Mouse (Mus musculus) MEL (cell line): ENCODE measurements at regions not wholly inside any gene's neighbourhood (a gene's known extent, or its start where the extent isn't known, plus 50 kb on each side); places are given as distances from the start of the nearest gene placed in this dataset.
A peak's percentile ranks its signal among the peaks of the same experiment; 100 is the strongest.

Experiments
- DNase-seq: peaks from one replicate; pipeline ENCODE4 v3.0.0; 2011; ENCODE audit warnings: low read depth, low spot score
- H3K27ac ChIP-seq: 2 replicates; pipeline ENCODE4 v1.5.1; 2012; ENCODE audit warnings: low read depth, mild to moderate bottlenecking, control low read depth, low read length, moderate library complexity; ENCODE audit not compliant: control insufficient read depth
- H3K27me3 ChIP-seq, 2 experiments: fragments of 150-350 bp in 1 of 2; sonication (generic) in 1 of 2; 2 replicates each; pipeline ENCODE4 v1.6.1; 2012; ENCODE audit warnings: low read length in 2 of 2, mild to moderate bottlenecking in 2 of 2, improper control_type of control experiment in 1 of 2, moderate library complexity in 1 of 2; ENCODE audit not compliant: insufficient read depth in 2 of 2, control insufficient read depth in 1 of 2
- H3K36me3 ChIP-seq, 2 experiments: 2 replicates each; pipeline ENCODE4 v1.6.1; 2012 to 2014; ENCODE audit warnings: low read length in 2 of 2, improper control_type of control experiment in 1 of 2, inconsistent platforms in 1 of 2, mild to moderate bottlenecking in 1 of 2; ENCODE audit not compliant: insufficient read depth in 2 of 2, control insufficient read depth in 1 of 2
- H3K4me1 ChIP-seq, 2 experiments: fragments of 150-350 bp in 1 of 2; sonication (generic) in 1 of 2; 2 replicates each; pipeline ENCODE4 v1.6.1; 2012; ENCODE audit warnings: low read length in 2 of 2, improper control_type of control experiment in 1 of 2, mild to moderate bottlenecking in 1 of 2; ENCODE audit not compliant: insufficient read depth in 2 of 2, control insufficient read depth in 1 of 2
- H3K4me3 ChIP-seq, 2 experiments: fragments of 150-350 bp in 1 of 2; sonication (generic) in 1 of 2; 2 replicates each; pipeline ENCODE4 v1.5.1; 2012; ENCODE audit warnings: low read depth in 2 of 2, low read length in 2 of 2, mild to moderate bottlenecking in 2 of 2, moderate library complexity in 2 of 2, control low read depth in 1 of 2, improper control_type of control experiment in 1 of 2; ENCODE audit not compliant: control insufficient read depth in 1 of 2, insufficient read depth in 1 of 2
- H3K79me2 ChIP-seq: 2 replicates; pipeline ENCODE4 v1.6.1; 2012; ENCODE audit warnings: mild to moderate bottlenecking, low read length, moderate library complexity; ENCODE audit not compliant: control insufficient read depth, poor library complexity, insufficient read depth
- H3K9ac ChIP-seq: 2 replicates; pipeline ENCODE4 v1.6.1; 2012; ENCODE audit warnings: low read depth, mild to moderate bottlenecking, control low read depth, low read length, moderate library complexity; ENCODE audit not compliant: control insufficient read depth, poor library complexity, severe bottlenecking
- H3K9me3 ChIP-seq: fragments of 150-350 bp; sonication (generic); replicated peaks from 2 replicates; pipeline ENCODE4 v1.6.1; 2012; ENCODE audit warnings: mild to moderate bottlenecking, low read length, improper control_type of control experiment, moderate library complexity; ENCODE audit not compliant: insufficient read depth
- BHLHE40 ChIP-seq: IDR thresholded peaks from 2 replicates; pipeline ENCODE4 v1.6.1; 2012; ENCODE audit warnings: low read depth, mild to moderate bottlenecking, inconsistent platforms, low read length, improper control_type of control experiment, borderline replicate concordance
- CHD1 ChIP-seq: IDR thresholded peaks from 2 replicates; pipeline ENCODE4 v1.6.1; 2012; ENCODE audit warnings: low read depth, mild to moderate bottlenecking, inconsistent platforms, low read length, improper control_type of control experiment
- CHD2 ChIP-seq: IDR thresholded peaks from 2 replicates; pipeline ENCODE4 v1.6.1; 2011; ENCODE audit warnings: low read length, improper control_type of control experiment
- CTCF ChIP-seq, 3 experiments: IDR thresholded peaks in 2 of 3; conservative IDR thresholded peaks in 1 of 3; 2 replicates each; pipeline ENCODE4 v1.5.1; 2011 to 2012; ENCODE audit warnings: low read length in 3 of 3, low read depth in 2 of 3, mild to moderate bottlenecking in 2 of 3, improper control_type of control experiment in 1 of 3, inconsistent platforms in 1 of 3, mixed read lengths in 1 of 3, moderate library complexity in 1 of 3; ENCODE audit not compliant: control insufficient read depth in 1 of 3, insufficient read depth in 1 of 3, poor library complexity in 1 of 3, severe bottlenecking in 1 of 3
- EP300 ChIP-seq, 2 experiments: IDR thresholded peaks; 2 replicates each; pipeline ENCODE4 v1.6.1; 2011; ENCODE audit warnings: improper control_type of control experiment in 2 of 2, low read length in 2 of 2, low read depth in 1 of 2, mild to moderate bottlenecking in 1 of 2
- ETS1 ChIP-seq: IDR thresholded peaks from 2 replicates; pipeline ENCODE4 v1.6.1; 2012; ENCODE audit warnings: low read depth, mild to moderate bottlenecking, inconsistent platforms, low read length, improper control_type of control experiment, moderate library complexity
- GATA1 ChIP-seq: IDR thresholded peaks from 2 replicates; pipeline ENCODE4 v1.6.1; 2011; ENCODE audit warnings: low read depth, low read length, improper control_type of control experiment
- HCFC1 ChIP-seq: IDR thresholded peaks from 2 replicates; pipeline ENCODE4 v1.6.1; 2012; ENCODE audit warnings: low read depth, mild to moderate bottlenecking, inconsistent platforms, low read length, improper control_type of control experiment, moderate library complexity
- JUND ChIP-seq: IDR thresholded peaks from 2 replicates; pipeline ENCODE4 v1.6.1; 2011; ENCODE audit warnings: low read depth, mild to moderate bottlenecking, improper control_type of control experiment, low read length
- KAT2A ChIP-seq: conservative IDR thresholded peaks from 2 replicates; pipeline ENCODE4 v1.6.1; 2012; ENCODE audit warnings: low read depth, low read length, improper control_type of control experiment, inconsistent platforms
- MAFK ChIP-seq: IDR thresholded peaks from 2 replicates; pipeline ENCODE4 v1.6.1; 2011; ENCODE audit warnings: low read depth, mild to moderate bottlenecking, low read length, improper control_type of control experiment, borderline replicate concordance
- MAZ ChIP-seq: IDR thresholded peaks from 2 replicates; pipeline ENCODE4 v1.6.1; 2012; ENCODE audit warnings: low read depth, mild to moderate bottlenecking, inconsistent platforms, low read length, improper control_type of control experiment
- MXI1 ChIP-seq: IDR thresholded peaks from 2 replicates; pipeline ENCODE4 v1.6.1; 2011; ENCODE audit warnings: mild to moderate bottlenecking, low read depth, low read length, improper control_type of control experiment
- MYC ChIP-seq: IDR thresholded peaks from 2 replicates; pipeline ENCODE4 v1.6.1; 2011; ENCODE audit warnings: low read depth, mild to moderate bottlenecking, low read length, improper control_type of control experiment, moderate library complexity
- POLR2A ChIP-seq, 2 experiments: IDR thresholded peaks; 2 replicates each; pipeline ENCODE4 v1.6.1; 2011 to 2012; ENCODE audit warnings: low read length in 2 of 2, mild to moderate bottlenecking in 2 of 2, control low read depth in 1 of 2, improper control_type of control experiment in 1 of 2, low read depth in 1 of 2, moderate library complexity in 1 of 2; ENCODE audit not compliant: control insufficient read depth in 1 of 2, insufficient read depth in 1 of 2, poor library complexity in 1 of 2
- POLR2AphosphoS2 ChIP-seq: IDR thresholded peaks from 2 replicates; pipeline ENCODE4 v1.6.1; 2011; ENCODE audit warnings: low read length, improper control_type of control experiment
- RAD21 ChIP-seq: IDR thresholded peaks from 2 replicates; pipeline ENCODE4 v1.6.1; 2011; ENCODE audit warnings: mild to moderate bottlenecking, low read depth, low read length, improper control_type of control experiment
- RCOR1 ChIP-seq: IDR thresholded peaks from 2 replicates; pipeline ENCODE4 v1.6.1; 2012; ENCODE audit warnings: low read depth, mild to moderate bottlenecking, inconsistent platforms, low read length, improper control_type of control experiment
- SIN3A ChIP-seq: IDR thresholded peaks from 2 replicates; pipeline ENCODE4 v1.6.1; 2012; ENCODE audit warnings: low read length, improper control_type of control experiment, inconsistent platforms
- TAL1 ChIP-seq: IDR thresholded peaks from 2 replicates; pipeline ENCODE4 v1.6.1; 2012; ENCODE audit warnings: mild to moderate bottlenecking, inconsistent platforms, low read length, moderate library complexity, mixed read lengths
- UBTF ChIP-seq: IDR thresholded peaks from 2 replicates; pipeline ENCODE4 v1.6.1; 2012; ENCODE audit warnings: low read depth, mild to moderate bottlenecking, inconsistent platforms, low read length, improper control_type of control experiment, moderate library complexity, borderline replicate concordance; ENCODE audit not compliant: insufficient read depth
- ZC3H11A ChIP-seq: IDR thresholded peaks from 2 replicates; pipeline ENCODE4 v1.6.1; 2012; ENCODE audit warnings: low read depth, mild to moderate bottlenecking, inconsistent platforms, low read length, improper control_type of control experiment
- ZKSCAN1 ChIP-seq: IDR thresholded peaks from 2 replicates; pipeline ENCODE4 v1.6.1; 2012; ENCODE audit warnings: low read depth, mild to moderate bottlenecking, inconsistent platforms, low read length, improper control_type of control experiment, moderate library complexity
- ZNF384 ChIP-seq: IDR thresholded peaks from 2 replicates; pipeline ENCODE4 v1.6.1; 2012; ENCODE audit warnings: low read depth, mild to moderate bottlenecking, inconsistent platforms, low read length, improper control_type of control experiment

GRCm38 (mm10) chr5:33531263-33531662, 97.5 kb upstream of the Nkx1-1 start:
- H3K9ac ChIP-seq = no peak overlapping the region
- H3K27me3 ChIP-seq = no peaks in the 10 kb centered on the region; a peak in 1 of 4 replicates
- peaks cover 0 to 7% of the 10 kb centered on the region in 2 experiments; a peak in 2 of 4 replicates for H3K36me3 ChIP-seq
- H3K4me3 ChIP-seq = no peak overlapping the region
- TF ChIP-seq RAD21 (no peak), ETS1 (no peak), EP300 (IDR thresholded peaks at IDR 0.05; ENCODE audit: low read depth in 1 of 2, low read length in 2 of 2) (no peak), ZC3H11A (no peak), MYC (no peak), JUND (no peak), CTCF (IDR thresholded peaks at IDR 0.05 in 2 of 3, conservative IDR thresholded peaks at IDR 0.05 in 1 of 3; ENCODE audit: control insufficient read depth in 1 of 3, insufficient read depth in 1 of 3, low read depth in 2 of 3, low read length in 3 of 3, poor library complexity in 1 of 3, severe bottlenecking in 1 of 3) (no peak), CHD2 (no peak), CHD1 (no peak)
- H3K9me3 ChIP-seq = no peaks in the 10 kb centered on the region
- no peak overlapping the region for H3K27ac ChIP-seq
- peaks cover 4 to 16% of the 10 kb centered on the region in 2 experiments; a peak in 3 of 4 replicates for H3K4me1 ChIP-seq
- no peaks in the 10 kb centered on the region for H3K79me2 ChIP-seq
- DNase-seq = no peak

- Histone ChIP-seq H3K27me3 (no peaks in the 10 kb centered on the region; a peak in 1 of 4 replicates), H3K79me2 (no peaks in the 10 kb centered on the region), H3K9ac (peak overlapping the region; percentile 40), H3K36me3 (peaks cover 0 to 7% of the 10 kb centered on the region in 2 experiments; a peak in 2 of 4 replicates), H3K9me3 (no peaks in the 10 kb centered on the region), H3K27ac (no peak overlapping the region), H3K4me1 (peaks cover 4 to 16% of the 10 kb centered on the region in 2 experiments; a peak in 3 of 4 replicates), H3K4me3 (peak overlapping the region; percentile 54 to 56; a peak in 3 of 4 replicates)
- peak; percentile 54 for DNase-seq
- peak in 1 of 2 experiments; percentile 40; a peak in 2 of 4 replicates for TF ChIP-seq EP300 (IDR thresholded peaks at IDR 0.05; ENCODE audit: low read depth in 1 of 2, low read length in 2 of 2)
- 0 out of 2 replicates have a peak, but pooled peaks have one; percentile 3 for TF ChIP-seq GATA1
- TF ChIP-seq ZNF384 = no peak
Observed at GRCm38 (mm10) chr5:33529771-33530170, 96.0 kb upstream of the Nkx1-1 start.

GRCm38 (mm10) chr5:33528971-33529670, 95.3 kb upstream of the Nkx1-1 start:
- Histone ChIP-seq H3K79me2 (no peaks in the 10 kb centered on the region), H3K27ac (no peak overlapping the region), H3K4me1 (peaks cover 4 to 16% of the 10 kb centered on the region in 2 experiments; a peak in 3 of 4 replicates), H3K4me3 (peak overlapping the region; percentile 54 to 56; a peak in 3 of 4 replicates), H3K9ac (peak overlapping the region; percentile 40), H3K9me3 (no peaks in the 10 kb centered on the region), H3K36me3 (peaks cover 0 to 7% of the 10 kb centered on the region in 2 experiments; a peak in 2 of 4 replicates), H3K27me3 (no peaks in the 10 kb centered on the region; a peak in 1 of 4 replicates)
- peak; percentile 65 for DNase-seq
- TF ChIP-seq ZC3H11A (no peak), POLR2AphosphoS2 (no peak), MAFK (no peak), KAT2A (no peak), MXI1 (no peak), SIN3A (no peak), RCOR1 (no peak), HCFC1 (0 out of 2 replicates have a peak, but pooled peaks have one; percentile 20), ETS1 (0 out of 2 replicates have a peak, but pooled peaks have one; percentile 5), BHLHE40 (no peak), POLR2A (IDR thresholded peaks at IDR 0.05; ENCODE audit: control insufficient read depth in 1 of 2, insufficient read depth in 1 of 2, low read depth in 1 of 2, low read length in 2 of 2, poor library complexity in 1 of 2) (no peak), ZKSCAN1 (no peak), CHD1 (no peak), MYC (no peak), TAL1 (no peak; the same call in 1 of the 2 replicates), CTCF (IDR thresholded peaks at IDR 0.05 in 2 of 3, conservative IDR thresholded peaks at IDR 0.05 in 1 of 3; ENCODE audit: control insufficient read depth in 1 of 3, insufficient read depth in 1 of 3, low read depth in 2 of 3, low read length in 3 of 3, poor library complexity in 1 of 3, severe bottlenecking in 1 of 3) (no peak), MAZ (0 out of 2 replicates have a peak, but pooled peaks have one; percentile 49), UBTF (no peak)
